31 mouse cellular contexts compared by ENCODE assay signal in the genomic region with DNA sequence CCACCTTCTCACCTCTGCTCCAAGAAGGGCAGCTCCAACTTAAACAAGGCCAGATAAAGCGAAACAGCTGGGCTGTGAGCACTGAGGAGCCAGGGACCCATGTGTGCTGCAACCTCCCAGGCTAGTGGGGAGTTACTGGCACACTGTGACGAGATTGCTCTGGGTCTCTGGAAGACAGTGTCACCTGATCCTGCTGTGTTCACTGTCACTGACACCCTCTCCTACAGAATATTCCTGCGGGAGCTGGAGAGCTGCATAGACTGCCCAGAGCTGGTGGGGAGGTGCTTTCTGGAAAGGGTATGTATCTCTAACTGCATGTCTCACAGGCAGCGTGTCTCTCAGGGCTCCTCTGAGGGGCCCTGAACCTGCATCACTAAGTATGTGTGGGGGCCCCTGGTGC. TPM values are rescaled to one million over a fixed set of nuclear protein-coding genes. Genes with fewer than 3 reads are reported as not detected.
"Had no signal": no experiment of that assay in that cellular context is flagged by ENCODE, and none has a peak within 500 bp of the region (broad histone marks: within the 10 kb centered on the region; RNA-seq: fewer than 3 reads in every experiment).

No protein-coding gene starts in this region.

- H3K4me3 ChIP-seq: left cerebral cortex, adult 2 months; limb, embryonic 12.5 days; liver, embryonic 12.5 days; liver, embryonic 15.5 days; lung, embryonic 15.5 days; megakaryocyte, embryonic 14.5 days; midbrain, embryonic 10.5 days; midbrain, embryonic 13.5 days; myocyte; neural tube, embryonic 13.5 days; stomach, embryonic 15.5 days had no signal

- H3K9ac ChIP-seq: limb, embryonic 12.5 days; liver, embryonic 12.5 days; liver, embryonic 15.5 days; lung, embryonic 15.5 days; midbrain, embryonic 13.5 days; neural tube, embryonic 13.5 days; stomach, embryonic 15.5 days had no signal

- H3K9me3 ChIP-seq: liver, embryonic 12.5 days; liver, embryonic 15.5 days; lung, embryonic 15.5 days; megakaryocyte, embryonic 14.5 days; midbrain, embryonic 13.5 days; neural tube, embryonic 13.5 days; stomach, embryonic 15.5 days had no signal

- H3K27ac ChIP-seq: left cerebral cortex, adult 2 months; limb, embryonic 12.5 days; liver, embryonic 12.5 days; liver, embryonic 15.5 days; lung, embryonic 15.5 days; midbrain, embryonic 10.5 days; midbrain, embryonic 13.5 days; neural tube, embryonic 13.5 days; stomach, embryonic 15.5 days had no signal

- H3K27me3 ChIP-seq: limb, embryonic 12.5 days; liver, embryonic 12.5 days; liver, embryonic 15.5 days; lung, embryonic 15.5 days; midbrain, embryonic 13.5 days; neural tube, embryonic 13.5 days; stomach, embryonic 15.5 days had no signal

- DNase-seq: kidney, adult 8-10 months; kidney, postnatal 10 days; kidney, postnatal 36 days; layer of hippocampus, postnatal 36 days; liver; lung, adult 18-20 months; lung, postnatal 10 days; lung, postnatal 36 days; retina, postnatal 1 day; right cerebral cortex, postnatal 25 days; spleen, adult 18-20 months; thymus, postnatal 25 days had no signal

- H3K4me2 ChIP-seq: limb, embryonic 12.5 days; liver, embryonic 12.5 days; liver, embryonic 15.5 days; lung, embryonic 15.5 days; midbrain, embryonic 13.5 days; neural tube, embryonic 13.5 days; stomach, embryonic 15.5 days had no signal

- ATAC-seq: liver, embryonic 12.5 days; midbrain, embryonic 13.5 days; midbrain, embryonic 16.5 days had no signal

- H3K4me1 ChIP-seq: limb, embryonic 12.5 days; liver, embryonic 12.5 days; liver, embryonic 15.5 days; lung, embryonic 15.5 days; midbrain, embryonic 10.5 days; midbrain, embryonic 13.5 days; neural tube, embryonic 13.5 days; stomach, embryonic 15.5 days had no signal

- H3K36me3 ChIP-seq: liver, embryonic 12.5 days; liver, embryonic 15.5 days had no signal

RNA-seq across cellular contexts. Expression of a gene that starts 18.4 kb away (rescaled TPM):
- total RNA-seq: layer of hippocampus, adult 8-10 months; left cerebral cortex, postnatal 10 days; left cerebral cortex, postnatal 36 days; monocyte, adult 5-6 weeks had no signal
- polyA plus RNA-seq: limb, embryonic 12.5 days; midbrain, embryonic 13.5 days; midbrain, embryonic 16.5 days; thymus, postnatal 0 days had no signal

RNA-seq across cellular contexts. Expression of a gene that starts 29.6 kb away (rescaled TPM):
- total RNA-seq: layer of hippocampus, adult 8-10 months; layer of hippocampus, postnatal 10 days; layer of hippocampus, postnatal 36 days; left cerebral cortex, postnatal 36 days had no signal
- polyA plus RNA-seq: myocyte had no signal

RNA-seq across cellular contexts. Expression of a gene that starts 53.3 kb away (rescaled TPM):
- total RNA-seq: layer of hippocampus, adult 8-10 months; layer of hippocampus, postnatal 10 days; layer of hippocampus, postnatal 36 days; left cerebral cortex, adult 2 months; left cerebral cortex, postnatal 10 days; left cerebral cortex, postnatal 36 days; monocyte, adult 5-6 weeks; neutrophil, adult 5-6 weeks had no signal
